Mouse (Mus musculus) midbrain, embryonic 11.5 days (tissue): ENCODE results near the gene Mum1. TPM values are rescaled to one million over a fixed set of nuclear protein-coding genes. Genes with fewer than 3 reads are reported as not detected.
"Not testable (repeated sequence)": the region's sequence is repeated elsewhere in the genome, so short reads cannot be mapped to it uniquely, and the experiment has no call there.

ENCODE experiments used
- ATAC-seq: fragments of 200-750 bp; cut with Nextera tagmentation; 2 replicates; pipeline ENCODE4 v1.8.0; 2017; ENCODE audit warnings: moderate TSS enrichment, moderate library complexity; ENCODE audit not compliant: low FRiP score
- DNase-seq: peaks from one replicate; pipeline ENCODE4 v3.0.0; 2015; ENCODE audit warnings: low spot score; ENCODE audit errors: missing footprints
- H3K27ac ChIP-seq: fragments of 300-500 bp; sonication (generic); 2 replicates; pipeline ENCODE4 v1.5.1; 2014; ENCODE audit warnings: low read depth, low read length
- H3K27me3 ChIP-seq: fragments of 300-500 bp; sonication (generic); 2 replicates; pipeline ENCODE4 v1.6.1; 2014; ENCODE audit warnings: mild to moderate bottlenecking, low read length, moderate library complexity, mixed read lengths; ENCODE audit not compliant: control insufficient read depth, insufficient read depth
- H3K36me3 ChIP-seq: fragments of 300-500 bp; sonication (generic); 2 replicates; pipeline ENCODE4 v1.6.1; 2014; ENCODE audit warnings: mild to moderate bottlenecking, low read length, moderate library complexity, mixed read lengths; ENCODE audit not compliant: control insufficient read depth, insufficient read depth
- H3K4me1 ChIP-seq: fragments of 300-500 bp; sonication (generic); 2 replicates; pipeline ENCODE4 v1.6.1; 2014; ENCODE audit warnings: low read length; ENCODE audit not compliant: control insufficient read depth, insufficient read depth
- H3K4me2 ChIP-seq: fragments of 300-500 bp; sonication (generic); 2 replicates; pipeline ENCODE4 v1.6.1; 2014; ENCODE audit warnings: mild to moderate bottlenecking, moderate library complexity
- H3K4me3 ChIP-seq: fragments of 300-500 bp; sonication (generic); 2 replicates; pipeline ENCODE4 v1.5.1; 2014; ENCODE audit warnings: low read depth, low read length
- H3K9ac ChIP-seq: fragments of 300-500 bp; sonication (generic); 2 replicates; pipeline ENCODE4 v1.6.1; 2014; ENCODE audit warnings: low read length
- H3K9me3 ChIP-seq: fragments of 300-500 bp; sonication (generic); 2 replicates; pipeline ENCODE4 v1.6.1; 2016; ENCODE audit warnings: low read length; ENCODE audit not compliant: control insufficient read depth
- WGBS: fragments of 180-500 bp; shearing (Covaris S2); extraction: QIAGEN DNeasy Blood & Tissue Kit; methylation state at CpG from one replicate; pipeline ENCODE4 v1.1.7; 2014; 5-methylcytosine and 5-hydroxymethylcytosine counted together
- polyA plus RNA-seq: library from polyadenylated mRNA; unstranded; fragments of >200 nt; fragmentation: Nextera tagmentation; extraction: Ambion mirVana; gene quantifications from 2 replicates; pipeline ENCODE4 v1.2.1, GENCODE M21; 2014

Gene Mum1
- polyA plus RNA-seq, 1 experiment from 2014 or later: 142 TPM

DNA sequence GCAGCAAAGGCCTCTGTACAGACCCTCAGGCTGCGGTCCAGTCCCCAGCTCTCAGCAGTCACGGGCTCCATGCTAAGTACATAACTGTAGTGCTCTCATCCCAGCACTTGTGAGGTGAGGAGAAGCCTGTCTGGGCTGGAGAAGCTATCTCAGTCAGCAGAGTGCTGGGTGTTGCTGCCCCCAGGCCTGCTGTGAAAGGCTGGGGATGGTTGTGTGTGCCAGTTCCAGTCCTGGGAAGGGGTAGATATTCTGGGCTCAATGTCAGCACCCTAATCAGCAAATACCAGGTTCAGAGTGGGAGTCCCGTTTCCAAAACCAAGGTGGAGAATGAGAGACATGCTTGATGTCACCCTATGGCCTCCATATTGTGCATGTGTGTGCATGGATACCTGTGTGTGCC is 16.4 kb downstream of the Mum1 start:
- no peak overlapping the region for H3K4me3 ChIP-seq
- peaks cover 46% of the 10 kb centered on the region for H3K36me3 ChIP-seq
- no peak overlapping the region for H3K27ac ChIP-seq
- 85% methylated on average over 3 of the region's 3 CpGs for WGBS
- ATAC-seq (no peak), DNase-seq (no peak)
- H3K4me2 ChIP-seq: no peak overlapping the region
- H3K9me3 ChIP-seq: no peaks in the 10 kb centered on the region
- H3K9ac ChIP-seq: peak overlapping the region; percentile 1; the same call in 1 of the 2 replicates
- H3K4me1 ChIP-seq: peaks cover 8% of the 10 kb centered on the region
- H3K27me3 ChIP-seq: no peaks in the 10 kb centered on the region

DNA sequence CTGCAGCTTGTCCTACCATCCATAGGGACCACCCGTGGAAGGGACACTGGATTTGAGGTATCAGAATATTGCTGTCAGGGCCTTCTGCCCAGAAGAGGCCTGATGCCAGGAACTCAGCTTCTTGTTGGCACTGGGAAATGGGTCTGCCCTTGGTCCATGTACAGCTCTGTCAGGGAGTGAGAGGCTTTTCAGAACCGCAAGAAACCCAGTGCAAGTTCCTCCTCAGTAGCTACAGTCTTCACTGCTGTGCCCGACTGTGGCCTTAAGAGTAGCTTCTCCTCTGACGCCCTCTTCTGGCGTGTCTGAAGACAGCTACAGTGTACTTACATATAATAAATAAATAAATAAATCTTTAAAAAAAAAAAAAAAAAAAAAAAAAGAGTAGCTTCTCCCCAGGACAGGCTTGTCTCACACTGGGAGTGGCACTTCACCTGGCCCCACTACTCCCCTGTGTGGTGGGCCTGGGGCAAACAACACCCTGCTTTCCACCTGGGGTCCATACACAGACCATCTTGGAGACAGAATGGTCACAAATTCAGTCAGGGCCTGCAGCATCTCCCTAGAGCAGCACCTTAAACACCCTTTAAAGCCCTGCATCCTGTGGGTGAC is 18.7 kb downstream of the Mum1 start:
- Histone ChIP-seq H3K36me3 (peaks cover 33% of the 10 kb centered on the region), H3K9ac (peak overlapping the region; percentile 43; the same call in 1 of the 2 replicates), H3K4me3 (no peak overlapping the region), H3K27me3 (no peaks in the 10 kb centered on the region), H3K4me1 (peaks cover 10% of the 10 kb centered on the region), H3K9me3 (no peaks in the 10 kb centered on the region), H3K27ac (peak overlapping the region; percentile 37), H3K4me2 (no peak overlapping the region)
- no peak for ATAC-seq
- DNase-seq: no peak
- WGBS: 30% methylated on average over 5 of the region's 5 CpGs

DNA sequence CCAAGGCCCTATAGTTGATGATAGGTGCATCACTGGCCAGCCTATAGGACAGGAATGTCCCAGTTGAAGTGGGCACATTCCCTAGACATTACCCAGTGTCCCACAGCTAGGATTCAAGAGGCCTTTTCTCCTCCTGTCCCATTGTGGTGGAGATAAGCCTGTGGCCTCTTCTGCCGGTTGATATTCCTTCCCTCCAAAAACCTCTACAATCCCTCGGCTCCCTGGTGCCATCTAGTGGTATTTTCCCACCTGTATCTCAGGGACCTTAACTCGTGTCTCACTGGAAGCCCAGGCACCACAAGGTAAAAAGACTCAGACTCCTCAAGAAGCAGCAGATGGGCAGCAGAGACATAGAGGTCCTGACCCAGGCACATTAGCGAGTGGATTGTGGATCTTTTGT is 19.4 kb downstream of the Mum1 start:
- Histone ChIP-seq H3K4me1 (peaks cover 17% of the 10 kb centered on the region), H3K27ac (peak overlapping the region; percentile 37), H3K27me3 (no peaks in the 10 kb centered on the region), H3K36me3 (peaks cover 27% of the 10 kb centered on the region), H3K4me2 (no peak overlapping the region), H3K9ac (peak overlapping the region; percentile 43; the same call in 1 of the 2 replicates), H3K9me3 (no peaks in the 10 kb centered on the region), H3K4me3 (no peak overlapping the region)
- peak; percentile 9; the same call in 1 of the 2 replicates for ATAC-seq
- peak; percentile 99 for DNase-seq
- WGBS: 0% methylated on average over 4 of the region's 4 CpGs

DNA sequence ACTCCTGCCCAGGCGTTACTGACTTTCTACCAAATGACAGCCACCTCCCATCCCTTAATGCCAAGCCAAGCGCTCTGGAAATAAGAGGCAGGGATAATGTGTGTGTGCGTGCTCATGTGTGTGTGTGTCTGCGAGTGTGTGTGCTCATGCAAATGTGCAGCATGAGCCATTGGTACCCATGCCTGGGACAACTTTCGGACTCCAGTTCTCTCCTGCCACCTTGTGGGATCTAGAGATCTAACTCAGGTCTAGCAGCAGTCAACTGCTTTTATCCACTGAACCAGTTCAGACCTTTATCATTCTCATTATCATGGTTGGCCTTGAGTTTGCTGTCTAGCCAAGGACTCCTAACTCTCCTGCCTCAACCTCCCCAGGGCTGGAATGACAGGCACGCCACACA is 21.6 kb downstream of the Mum1 start:
- ATAC-seq (no peak), DNase-seq (no peak)
- Histone ChIP-seq H3K27ac (no peak overlapping the region), H3K36me3 (peaks cover 11% of the 10 kb centered on the region), H3K9ac (no peak overlapping the region), H3K4me1 (peaks cover 17% of the 10 kb centered on the region), H3K27me3 (no peaks in the 10 kb centered on the region), H3K4me3 (no peak overlapping the region), H3K9me3 (no peaks in the 10 kb centered on the region), H3K4me2 (no peak overlapping the region)
- 55% methylated on average over 6 of the region's 6 CpGs for WGBS

DNA sequence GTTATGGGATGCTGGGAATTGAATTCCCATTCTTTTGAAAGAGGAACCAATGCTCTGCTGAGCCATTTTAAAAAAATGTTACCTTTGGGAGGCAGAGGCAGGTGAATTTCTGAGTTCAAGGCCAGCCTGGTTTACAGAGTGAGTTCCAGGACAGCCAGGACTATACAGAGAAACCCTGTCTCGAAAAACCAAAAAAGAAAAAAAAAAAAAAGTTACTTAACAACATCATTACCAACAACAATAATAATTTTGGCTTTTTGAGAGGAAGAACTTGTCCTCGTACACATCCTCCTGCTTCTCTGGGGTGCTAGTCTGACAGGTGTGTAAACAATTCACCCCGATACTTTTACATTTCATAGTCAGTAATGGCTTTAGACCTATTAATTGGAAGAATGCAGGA is 22.2 kb downstream of the Mum1 start:
- H3K9ac ChIP-seq, H3K9me3 ChIP-seq, H3K27me3 ChIP-seq, H3K27ac ChIP-seq, DNase-seq, H3K36me3 ChIP-seq: not testable (repeated sequence)
- Histone ChIP-seq H3K4me3 (peak overlapping the region; percentile 58; the same call in 1 of the 2 replicates), H3K4me2 (peak overlapping the region; percentile 63; the same call in 1 of the 2 replicates), H3K4me1 (peaks cover 17% of the 10 kb centered on the region)
- ATAC-seq: peak; percentile 2; the same call in 1 of the 2 replicates
- 60% methylated on average over 3 of the region's 3 CpGs for WGBS

DNA sequence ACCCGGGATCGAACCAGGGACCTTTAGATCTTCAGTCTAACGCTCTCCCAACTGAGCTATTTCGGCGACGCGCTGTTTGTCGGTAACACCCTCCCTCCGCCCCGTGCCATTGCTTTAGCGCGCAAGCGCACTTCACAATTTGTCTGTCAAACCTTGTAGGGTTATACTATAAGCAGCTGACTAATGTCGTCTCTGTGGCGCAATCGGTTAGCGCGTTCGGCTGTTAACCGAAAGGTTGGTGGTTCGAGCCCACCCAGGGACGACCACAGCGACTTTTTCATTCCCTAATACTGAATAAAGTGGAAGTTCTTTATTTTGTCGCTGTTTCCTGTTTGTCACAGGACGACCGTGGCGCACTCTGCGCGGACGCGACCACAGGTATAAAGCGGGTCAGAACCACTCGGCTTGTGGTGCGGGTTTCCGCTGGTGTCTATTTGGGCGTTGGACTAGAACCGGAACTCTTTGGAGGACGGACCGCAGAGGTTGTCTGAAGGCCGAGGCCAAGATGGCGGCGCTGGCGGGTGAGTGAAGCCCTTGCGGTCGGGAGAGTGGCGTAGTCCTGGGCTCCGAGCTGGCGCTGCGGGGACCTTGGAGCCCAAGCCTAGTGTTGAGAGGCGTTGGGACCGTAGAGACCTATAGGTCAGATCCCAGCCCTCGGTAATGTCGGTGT is 22.9 kb downstream of the Mum1 start, which contains the start of gene Ndufs7:
Gene Ndufs7 (plus strand): TSS at position 151 of the 670 bp plus-strand sequence.
- WGBS: under 1% methylated on average over 53 of the region's 53 CpGs
- DNase-seq (peak; percentile 99), ATAC-seq (peak; percentile 79)
- peaks cover 15% of the 10 kb centered on the region for H3K4me1 ChIP-seq
- H3K9ac ChIP-seq: peak within 1 kb of the TSS; percentile 64
- H3K27ac ChIP-seq: peak within 1 kb of the TSS; percentile 37
- peak within 1 kb of the TSS; percentile 63 for H3K4me2 ChIP-seq
- H3K36me3 ChIP-seq: peaks cover 2% of the 10 kb centered on the region
- peak within 1 kb of the TSS; percentile 58 for H3K4me3 ChIP-seq
- no peaks in the 10 kb centered on the region for H3K9me3 ChIP-seq
- no peaks in the 10 kb centered on the region for H3K27me3 ChIP-seq

DNA sequence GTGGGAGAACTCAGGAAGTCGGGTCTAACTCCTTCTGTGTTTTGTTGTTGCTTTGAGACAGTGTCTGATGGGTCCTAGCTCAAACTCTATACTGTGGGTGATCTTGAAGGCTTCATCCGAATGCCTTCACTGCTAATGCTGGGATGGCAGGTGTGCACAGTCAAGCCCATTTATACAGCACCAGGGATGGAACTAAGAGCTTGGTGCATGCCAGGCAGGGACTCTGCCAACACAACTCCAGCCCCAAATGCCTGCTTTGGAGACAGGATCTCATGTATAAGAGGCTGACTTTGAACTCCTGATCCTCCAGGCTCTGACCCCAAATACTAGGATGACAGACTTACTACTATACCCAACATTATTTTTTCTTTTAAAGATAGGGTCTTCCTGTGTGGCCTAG is 23.8 kb downstream of the Mum1 start:
- Histone ChIP-seq H3K4me1 (peaks cover 13% of the 10 kb centered on the region), H3K4me2 (peak overlapping the region; percentile 63), H3K27me3 (no peaks in the 10 kb centered on the region), H3K27ac (no peak overlapping the region), H3K9me3 (no peaks in the 10 kb centered on the region), H3K4me3 (peak overlapping the region; percentile 58), H3K9ac (peak overlapping the region; percentile 64), H3K36me3 (peaks cover 5% of the 10 kb centered on the region)
- 45% methylated on average over 2 of the region's 2 CpGs for WGBS
- DNase-seq: no peak
- ATAC-seq: no peak

DNA sequence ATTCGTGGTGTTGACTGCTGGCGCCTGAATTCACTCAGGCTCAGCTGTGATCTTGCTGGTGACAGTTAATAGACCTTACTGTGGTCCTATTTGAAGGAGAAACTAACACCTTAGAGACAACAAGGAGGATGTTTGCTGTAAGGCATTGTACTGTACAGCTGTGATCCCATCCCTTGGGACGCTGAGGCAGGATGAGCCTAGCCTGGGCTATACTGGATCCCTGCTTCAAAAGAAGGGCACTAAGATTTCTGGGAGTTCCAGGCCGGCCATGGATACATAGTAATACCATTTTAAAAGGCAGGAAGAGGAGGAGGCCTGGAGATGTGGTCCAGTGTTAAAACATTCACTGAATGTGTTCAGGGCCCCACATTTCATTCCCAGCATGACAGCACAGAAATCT is 24.3 kb downstream of the Mum1 start:
- Histone ChIP-seq H3K9ac (no peak overlapping the region), H3K27me3 (no peaks in the 10 kb centered on the region), H3K4me3 (no peak overlapping the region)

DNA sequence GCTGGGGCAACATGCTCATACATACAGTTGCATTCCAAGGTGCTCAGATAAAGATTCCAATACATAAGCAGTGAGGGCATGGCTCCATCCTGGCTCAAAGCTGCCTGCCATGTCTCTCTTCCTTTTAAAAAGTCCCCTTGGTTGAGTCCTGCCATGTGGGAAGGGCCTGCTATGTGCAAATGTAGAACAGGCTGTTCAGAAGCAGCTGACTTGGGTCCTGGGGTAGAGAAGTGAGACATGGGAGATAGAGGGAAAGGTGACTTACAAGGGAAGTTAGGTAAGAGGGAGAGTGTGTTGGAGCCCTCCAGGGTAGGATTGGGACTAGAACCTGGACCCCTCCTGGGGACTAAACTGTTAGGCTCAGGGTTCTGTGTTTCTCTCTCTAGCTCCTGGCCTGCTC is 25.8 kb downstream of the Mum1 start:
- Histone ChIP-seq H3K36me3 (peaks cover 5% of the 10 kb centered on the region), H3K4me3 (no peak overlapping the region), H3K9ac (no peak overlapping the region), H3K4me2 (no peak overlapping the region), H3K4me1 (peaks cover 11% of the 10 kb centered on the region), H3K27me3 (no peaks in the 10 kb centered on the region), H3K9me3 (no peaks in the 10 kb centered on the region), H3K27ac (no peak overlapping the region)
- ATAC-seq: no peak
- no peak for DNase-seq

More for the DNA sequence above, 24.3 kb downstream of the Mum1 start:
- 92% methylated on average over 4 of the region's 4 CpGs for WGBS
- H3K4me2 ChIP-seq: peak overlapping the region; percentile 63
- no peaks in the 10 kb centered on the region for H3K9me3 ChIP-seq
- H3K36me3 ChIP-seq: peaks cover 5% of the 10 kb centered on the region
- no peak for DNase-seq
- ATAC-seq: no peak
- peaks cover 8% of the 10 kb centered on the region; the same call in 1 of the 2 replicates for H3K4me1 ChIP-seq
- H3K27ac ChIP-seq: no peak overlapping the region
